ENCODE assay signal across 25 mouse cellular contexts in the genomic region with DNA sequence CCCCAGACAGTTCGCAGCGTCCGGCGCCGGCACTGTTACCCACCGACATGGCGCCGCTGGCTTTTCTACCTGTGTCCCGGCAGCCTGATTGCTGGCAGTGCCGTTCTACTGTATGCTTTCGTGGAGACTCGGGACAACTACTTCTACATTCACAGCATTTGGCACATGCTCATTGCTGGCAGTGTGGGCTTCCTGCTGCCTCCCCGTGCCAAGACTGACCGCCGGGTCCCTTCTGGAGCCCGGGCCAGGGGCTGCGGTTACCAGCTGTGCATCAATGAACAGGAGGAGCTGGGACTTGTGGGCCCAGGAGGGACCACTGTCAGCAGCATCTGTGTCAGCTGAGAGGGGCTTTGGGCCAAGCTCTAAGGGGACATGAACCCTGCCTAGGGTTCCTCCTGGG. TPM values are rescaled to one million over a fixed set of nuclear protein-coding genes. Genes with fewer than 3 reads are reported as not detected.
"Had no signal": no experiment of that assay in that cellular context is flagged by ENCODE, and none has a peak within 500 bp of the region (broad histone marks: within the 10 kb centered on the region; RNA-seq: fewer than 3 reads in every experiment).

No protein-coding gene starts in this region.

- DNase-seq: lung, adult 2 months; lung, postnatal 14 days; lung, postnatal 36 days; right cerebral cortex, postnatal 14 days; thymus, adult 2 months; thymus, postnatal 25 days; thymus, postnatal 4 days had no signal

- H3K27ac ChIP-seq: lung, embryonic 15.5 days; macrophage; midbrain, embryonic 13.5 days; midbrain, embryonic 15.5 days; neural tube, embryonic 12.5 days; stomach, embryonic 15.5 days; stomach, postnatal 0 days had no signal

- H3K9ac ChIP-seq: lung, embryonic 15.5 days; midbrain, embryonic 13.5 days; midbrain, embryonic 15.5 days; neural tube, embryonic 12.5 days; stomach, embryonic 15.5 days had no signal

- H3K27me3 ChIP-seq: lung, embryonic 15.5 days; midbrain, embryonic 13.5 days; midbrain, embryonic 15.5 days; neural tube, embryonic 12.5 days; stomach, embryonic 15.5 days had no signal

- H3K4me1 ChIP-seq: midbrain, embryonic 13.5 days; midbrain, embryonic 15.5 days; neural tube, embryonic 12.5 days; stomach, embryonic 15.5 days had no signal

- H3K4me2 ChIP-seq: lung, embryonic 15.5 days; midbrain, embryonic 11.5 days; midbrain, embryonic 13.5 days; midbrain, embryonic 15.5 days; neural tube, embryonic 12.5 days; stomach, embryonic 15.5 days had no signal

- H3K9me3 ChIP-seq: lung, embryonic 15.5 days; megakaryocyte, embryonic 14.5 days; midbrain, embryonic 13.5 days; midbrain, embryonic 15.5 days; neural tube, embryonic 12.5 days; stomach, embryonic 15.5 days had no signal

- H3K4me3 ChIP-seq: lung, embryonic 15.5 days; megakaryocyte, embryonic 14.5 days; midbrain, embryonic 13.5 days; midbrain, embryonic 15.5 days; neural tube, embryonic 12.5 days; stomach, embryonic 15.5 days had no signal

- ATAC-seq: lung, postnatal 0 days; midbrain, embryonic 13.5 days; midbrain, embryonic 15.5 days had no signal

RNA-seq across cellular contexts. Expression of a gene that starts 10.6 kb away (rescaled TPM):
- total RNA-seq: megakaryocyte progenitor cell, adult 5-6 weeks; midbrain, postnatal 0 days; monocyte, adult 5-6 weeks; neutrophil, adult 5-6 weeks had no signal
- polyA plus RNA-seq: lung, adult 2 months; lung, embryonic 15.5 days; lung, postnatal 0 days; macrophage; midbrain, embryonic 11.5 days; midbrain, embryonic 13.5 days; midbrain, embryonic 15.5 days; midbrain, postnatal 0 days; neural tube, embryonic 12.5 days; neural tube, embryonic 14.5 days; spleen, adult 2 months; stomach, embryonic 15.5 days; stomach, postnatal 0 days; testis, adult 2 months; thymus, adult 2 months; urinary bladder, adult 2 months had no signal

RNA-seq across cellular contexts. Expression of a gene that starts 20.0 kb away (rescaled TPM):
- total RNA-seq: megakaryocyte progenitor cell, adult 5-6 weeks; midbrain, postnatal 0 days; monocyte, adult 5-6 weeks; neutrophil, adult 5-6 weeks had no signal
- polyA plus RNA-seq: lung, embryonic 15.5 days; macrophage; midbrain, embryonic 11.5 days; midbrain, embryonic 15.5 days; midbrain, postnatal 0 days; neural tube, embryonic 12.5 days; neural tube, embryonic 14.5 days; spleen, adult 2 months; stomach, embryonic 15.5 days; stomach, postnatal 0 days; testis, adult 2 months; thymus, adult 2 months; urinary bladder, adult 2 months had no signal

RNA-seq across cellular contexts. Expression of a gene that starts 21.1 kb away (rescaled TPM):
- total RNA-seq: midbrain, postnatal 0 days had no signal
- polyA plus RNA-seq: spleen, adult 2 months had no signal
